Mouse (Mus musculus): Measurements from ENCODE around the gene B4galnt1. TPM values are rescaled to one million over a fixed set of nuclear protein-coding genes. Genes with fewer than 3 reads are reported as not detected.

Gene B4galnt1
- 1.5 TPM for polyA plus RNA-seq (2014; fragmentation: Illumina TruSeq; extraction: RNeasy Lipid Tissue Mini Kit (QIAGEN cat#74804); ENCODE audit: low read depth, low replicate concordance)

GRCm38 (mm10) chr10:127164631-127165353, at the start of gene B4galnt1:
B4galnt1 (plus strand) TSS chr10:127165225.

GRCm38 (mm10) chr10:127121066-127121477, 44.0 kb upstream of the B4galnt1 start, which contains the start of gene Os9:
Os9 (minus strand) TSS chr10:127121131.

GRCm38 (mm10) chr10:127179871-127180694, 15.1 kb downstream of the B4galnt1 start, which contains the start of gene Slc26a10:
Slc26a10 (minus strand) TSS chr10:127180645.

GRCm38 (mm10) chr10:127189651-127190381, 24.8 kb downstream of the B4galnt1 start, which contains the start of gene Arhgef25:
Arhgef25 (minus strand) TSS chr10:127190083.

GRCm38 (mm10) chr10:127195328-127196129, 30.5 kb downstream of the B4galnt1 start, which contains the start of gene Dtx3:
Dtx3 (minus strand) TSS chr10:127195728.

GRCm38 (mm10) chr10:127211414-127211854, 46.4 kb downstream of the B4galnt1 start, which contains the start of gene Pip4k2c:
Pip4k2c (minus strand) TSS chr10:127211585.

Other genes with a start within 250 kb of the B4galnt1 start
- 91.4 TPM for gene Ctdsp2, start 186.5 kb upstream of the B4galnt1 start, polyA plus RNA-seq (2014; fragmentation: Illumina TruSeq; extraction: RNeasy Lipid Tissue Mini Kit (QIAGEN cat#74804); ENCODE audit: low read depth, low replicate concordance)
- 0.94 TPM for gene Avil, start 164.5 kb upstream of the B4galnt1 start, polyA plus RNA-seq (2014; fragmentation: Illumina TruSeq; extraction: RNeasy Lipid Tissue Mini Kit (QIAGEN cat#74804); ENCODE audit: low read depth, low replicate concordance)
- gene Tsfm, start 134.4 kb upstream of the B4galnt1 start, polyA plus RNA-seq (2014; fragmentation: Illumina TruSeq; extraction: RNeasy Lipid Tissue Mini Kit (QIAGEN cat#74804); ENCODE audit: low read depth, low replicate concordance) = 50.1 TPM
- 17.0 TPM for gene Mettl1, start 123.8 kb upstream of the B4galnt1 start, polyA plus RNA-seq (2014; fragmentation: Illumina TruSeq; extraction: RNeasy Lipid Tissue Mini Kit (QIAGEN cat#74804); ENCODE audit: low read depth, low replicate concordance)
- not detected for gene Eef1akmt3, start 123.7 kb upstream of the B4galnt1 start, polyA plus RNA-seq (2014; fragmentation: Illumina TruSeq; extraction: RNeasy Lipid Tissue Mini Kit (QIAGEN cat#74804); ENCODE audit: low read depth, low replicate concordance)
- gene Cyp27b1, start 117.0 kb upstream of the B4galnt1 start, polyA plus RNA-seq (2014; fragmentation: Illumina TruSeq; extraction: RNeasy Lipid Tissue Mini Kit (QIAGEN cat#74804); ENCODE audit: low read depth, low replicate concordance) = not detected
- 3.0 TPM for gene March9, start 105.0 kb upstream of the B4galnt1 start, polyA plus RNA-seq (2014; fragmentation: Illumina TruSeq; extraction: RNeasy Lipid Tissue Mini Kit (QIAGEN cat#74804); ENCODE audit: low read depth, low replicate concordance)
- gene Cdk4, start 101.7 kb upstream of the B4galnt1 start, polyA plus RNA-seq (2014; fragmentation: Illumina TruSeq; extraction: RNeasy Lipid Tissue Mini Kit (QIAGEN cat#74804); ENCODE audit: low read depth, low replicate concordance) = 104 TPM
- 65.6 TPM for gene Tspan31, start 95.0 kb upstream of the B4galnt1 start, polyA plus RNA-seq (2014; fragmentation: Illumina TruSeq; extraction: RNeasy Lipid Tissue Mini Kit (QIAGEN cat#74804); ENCODE audit: low read depth, low replicate concordance)
- 2.9 TPM for gene Agap2, start 89.9 kb upstream of the B4galnt1 start, polyA plus RNA-seq (2014; fragmentation: Illumina TruSeq; extraction: RNeasy Lipid Tissue Mini Kit (QIAGEN cat#74804); ENCODE audit: low read depth, low replicate concordance)
- gene Os9, start 44.1 kb upstream of the B4galnt1 start, polyA plus RNA-seq (2014; fragmentation: Illumina TruSeq; extraction: RNeasy Lipid Tissue Mini Kit (QIAGEN cat#74804); ENCODE audit: low read depth, low replicate concordance) = 36.6 TPM
- gene Slc26a10, start 15.4 kb downstream of the B4galnt1 start, polyA plus RNA-seq (2014; fragmentation: Illumina TruSeq; extraction: RNeasy Lipid Tissue Mini Kit (QIAGEN cat#74804); ENCODE audit: low read depth, low replicate concordance) = 26.9 TPM
- gene Arhgef25, start 24.9 kb downstream of the B4galnt1 start, polyA plus RNA-seq (2014; fragmentation: Illumina TruSeq; extraction: RNeasy Lipid Tissue Mini Kit (QIAGEN cat#74804); ENCODE audit: low read depth, low replicate concordance) = 23.2 TPM
- gene Dtx3, start 30.5 kb downstream of the B4galnt1 start, polyA plus RNA-seq (2014; fragmentation: Illumina TruSeq; extraction: RNeasy Lipid Tissue Mini Kit (QIAGEN cat#74804); ENCODE audit: low read depth, low replicate concordance) = 53.5 TPM
- 35.2 TPM for gene Pip4k2c, start 46.4 kb downstream of the B4galnt1 start, polyA plus RNA-seq (2014; fragmentation: Illumina TruSeq; extraction: RNeasy Lipid Tissue Mini Kit (QIAGEN cat#74804); ENCODE audit: low read depth, low replicate concordance)
- 0.89 TPM for gene Kif5a, start 98.1 kb downstream of the B4galnt1 start, polyA plus RNA-seq (2014; fragmentation: Illumina TruSeq; extraction: RNeasy Lipid Tissue Mini Kit (QIAGEN cat#74804); ENCODE audit: low read depth, low replicate concordance)
- 139 TPM for gene Dctn2, start 101.1 kb downstream of the B4galnt1 start, polyA plus RNA-seq (2014; fragmentation: Illumina TruSeq; extraction: RNeasy Lipid Tissue Mini Kit (QIAGEN cat#74804); ENCODE audit: low read depth, low replicate concordance)
- 18.0 TPM for gene Mbd6, start 123.8 kb downstream of the B4galnt1 start, polyA plus RNA-seq (2014; fragmentation: Illumina TruSeq; extraction: RNeasy Lipid Tissue Mini Kit (QIAGEN cat#74804); ENCODE audit: low read depth, low replicate concordance)
- 49.6 TPM for gene Mars, start 146.6 kb downstream of the B4galnt1 start, polyA plus RNA-seq (2014; fragmentation: Illumina TruSeq; extraction: RNeasy Lipid Tissue Mini Kit (QIAGEN cat#74804); ENCODE audit: low read depth, low replicate concordance)
- gene Arhgap9, start 156.7 kb downstream of the B4galnt1 start, polyA plus RNA-seq (2014; fragmentation: Illumina TruSeq; extraction: RNeasy Lipid Tissue Mini Kit (QIAGEN cat#74804); ENCODE audit: low read depth, low replicate concordance) = 2.8 TPM
- 1.3 TPM for gene Gli1, start 176.7 kb downstream of the B4galnt1 start, polyA plus RNA-seq (2014; fragmentation: Illumina TruSeq; extraction: RNeasy Lipid Tissue Mini Kit (QIAGEN cat#74804); ENCODE audit: low read depth, low replicate concordance)
- not detected for gene Inhbe, start 189.2 kb downstream of the B4galnt1 start, polyA plus RNA-seq (2014; fragmentation: Illumina TruSeq; extraction: RNeasy Lipid Tissue Mini Kit (QIAGEN cat#74804); ENCODE audit: low read depth, low replicate concordance)
- gene Inhbc, start 205.2 kb downstream of the B4galnt1 start, polyA plus RNA-seq (2014; fragmentation: Illumina TruSeq; extraction: RNeasy Lipid Tissue Mini Kit (QIAGEN cat#74804); ENCODE audit: low read depth, low replicate concordance) = not detected
- 142 TPM for gene R3hdm2, start 215.1 kb downstream of the B4galnt1 start, polyA plus RNA-seq (2014; fragmentation: Illumina TruSeq; extraction: RNeasy Lipid Tissue Mini Kit (QIAGEN cat#74804); ENCODE audit: low read depth, low replicate concordance)